Mouse (Mus musculus) erythroblast, adult 5-6 weeks (primary cell): Measurements from ENCODE around the gene Prc1. TPM values are rescaled to one million over a fixed set of nuclear protein-coding genes. Genes with fewer than 3 reads are reported as not detected.

ENCODE experiments used
- ATAC-seq: replicated peaks from 2 replicates; pipeline ENCODE4 v1.8.0; 2016; ENCODE audit warnings: moderate number of reproducible peaks, mild to moderate bottlenecking, moderate TSS enrichment, inconsistent platforms; ENCODE audit not compliant: poor library complexity, low FRiP score, severe bottlenecking
- total RNA-seq, 2 experiments: library from RNA; stranded (forward) in 1 of 2; stranded (reverse) in 1 of 2; fragments of 150-400 nt in 1 of 2; fragments of 200-764, 138-1000 nt in 1 of 2; gene quantifications; 2 replicates each; pipeline versions ENCODE4 v1.2.3 to v1.2.4; 2015 to 2017; ENCODE audit warnings: low replicate concordance in 2 of 2

The Prc1 gene
- total RNA-seq, 2 experiments from 2014 or later = 74.7 to 188 TPM

DNA sequence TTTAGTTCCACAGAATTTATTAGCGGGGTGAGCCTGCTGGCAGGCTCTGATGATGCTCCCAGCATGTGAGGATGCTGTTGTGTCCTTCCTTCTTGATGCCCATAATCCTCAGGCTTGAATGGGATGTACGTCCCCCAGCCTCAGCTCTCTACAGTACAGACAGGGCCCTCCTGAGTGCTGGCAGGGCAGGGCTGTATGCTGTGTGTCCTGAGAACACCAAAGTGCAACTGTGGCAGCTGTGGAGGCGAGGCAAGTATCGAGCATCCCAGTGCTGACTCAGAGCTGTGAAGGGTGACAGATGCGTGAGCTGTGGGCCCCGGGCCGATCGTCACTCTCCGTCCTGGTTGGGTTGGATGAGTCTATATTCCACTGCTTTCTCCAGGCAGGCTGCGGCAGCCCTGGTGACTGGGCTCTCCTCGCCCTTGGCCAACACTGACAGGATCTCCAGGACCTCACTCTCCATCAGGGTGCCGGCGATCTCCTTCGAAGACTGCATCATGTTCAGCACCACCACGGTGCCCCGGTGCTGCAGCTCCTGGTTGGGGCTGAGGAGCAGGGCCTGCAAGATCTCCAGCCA is 31.1 kb downstream of the Prc1 start:
- no peak for ATAC-seq

DNA sequence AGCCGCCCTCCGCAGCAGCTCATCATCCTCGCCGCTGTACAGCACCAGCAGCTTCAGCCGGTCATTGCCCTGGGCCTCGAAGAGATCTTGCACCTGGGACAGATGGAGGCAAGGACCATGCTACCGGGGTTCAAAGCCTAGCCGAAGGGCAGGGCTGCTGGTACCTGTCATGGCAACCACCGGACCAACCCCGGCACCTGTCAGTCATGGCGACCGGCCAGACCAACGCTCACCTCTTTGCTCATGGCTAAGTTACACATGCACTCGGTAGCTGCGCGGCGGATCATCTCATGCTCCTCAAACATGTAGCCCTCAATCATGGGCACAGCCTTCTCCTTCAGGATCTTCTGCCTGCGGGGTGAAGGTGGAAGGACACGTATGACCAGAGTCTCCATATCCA is 31.8 kb downstream of the Prc1 start:
- no peak for ATAC-seq

DNA sequence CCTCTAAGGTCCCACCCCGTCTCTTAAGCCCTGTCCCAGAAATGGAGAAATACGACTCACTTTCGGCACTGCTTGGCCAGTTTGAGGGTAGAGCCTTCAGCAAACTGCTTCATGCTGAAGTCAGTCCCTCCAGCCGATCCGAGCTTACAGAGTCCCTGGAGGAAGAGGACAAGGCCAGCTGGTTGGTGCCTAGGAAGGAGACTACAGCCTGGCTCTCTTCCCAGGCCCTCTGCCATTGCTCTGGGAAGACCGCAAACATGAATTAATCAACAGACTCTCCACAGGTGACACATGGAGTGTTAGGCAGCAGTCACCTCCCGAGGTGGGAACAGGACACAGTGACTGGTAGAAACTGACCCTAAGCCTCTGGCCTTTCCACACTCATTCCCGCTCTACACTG is 36.0 kb downstream of the Prc1 start:
- ATAC-seq = no peak

DNA sequence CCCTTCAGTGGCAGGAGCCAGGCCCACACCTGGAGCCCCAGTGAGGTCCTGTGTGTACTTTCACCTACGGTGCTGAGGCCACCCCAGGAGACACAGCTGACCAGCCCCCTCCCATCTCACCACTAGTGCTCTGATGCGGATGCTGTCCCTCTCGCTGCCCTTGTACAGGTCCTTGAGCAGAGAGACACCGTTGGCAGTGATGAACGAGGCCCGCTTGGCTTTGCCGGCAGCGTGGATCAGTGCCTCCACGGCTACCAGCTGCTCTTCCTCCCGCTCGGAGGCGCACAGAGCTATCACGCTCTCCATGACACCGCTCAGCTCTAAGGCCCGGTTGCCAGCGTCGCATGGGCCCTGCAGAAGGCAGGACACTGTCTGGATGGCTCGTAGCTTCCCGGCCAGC is 37.2 kb downstream of the Prc1 start:
- ATAC-seq = no peak

DNA sequence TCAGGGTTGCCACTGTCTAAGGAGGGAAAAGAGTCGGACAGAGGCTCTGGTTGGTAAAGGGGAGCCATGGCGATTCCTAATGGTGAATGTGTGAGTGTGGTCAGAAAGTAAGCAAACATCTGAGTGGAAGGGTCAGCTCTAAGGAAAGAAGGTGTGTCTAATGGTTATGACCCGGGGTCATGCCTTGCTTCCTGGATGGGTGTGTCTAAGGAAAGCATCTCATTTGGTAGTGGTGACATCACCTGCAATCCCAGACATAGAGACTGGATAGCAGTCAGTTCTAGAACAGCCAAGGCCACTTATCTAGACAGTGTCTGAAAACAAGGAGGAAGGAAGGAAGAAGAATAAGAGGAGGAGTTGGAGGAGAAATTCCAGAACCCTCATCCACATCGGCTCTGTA is 40.6 kb downstream of the Prc1 start:
- ATAC-seq = no peak

DNA sequence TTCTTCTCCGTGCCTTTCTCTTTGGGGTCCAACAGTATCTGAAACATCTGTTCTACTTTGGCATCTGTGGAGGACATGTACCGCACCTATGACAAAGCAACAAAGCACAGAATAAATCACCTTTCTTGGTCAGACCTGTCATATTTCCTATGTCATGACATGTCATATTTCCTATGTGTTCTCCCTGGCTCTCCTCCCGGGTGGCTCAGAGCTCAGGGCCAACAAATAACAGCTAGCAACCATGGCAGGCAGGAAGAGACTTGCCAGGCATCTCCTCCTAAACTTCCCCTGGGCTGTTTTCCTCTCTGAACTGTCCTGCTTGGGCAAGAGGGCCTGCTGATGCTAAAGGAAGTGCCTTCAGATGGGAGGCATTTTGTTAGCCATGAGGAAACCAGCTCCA is 42.7 kb downstream of the Prc1 start:
- ATAC-seq = no peak

DNA sequence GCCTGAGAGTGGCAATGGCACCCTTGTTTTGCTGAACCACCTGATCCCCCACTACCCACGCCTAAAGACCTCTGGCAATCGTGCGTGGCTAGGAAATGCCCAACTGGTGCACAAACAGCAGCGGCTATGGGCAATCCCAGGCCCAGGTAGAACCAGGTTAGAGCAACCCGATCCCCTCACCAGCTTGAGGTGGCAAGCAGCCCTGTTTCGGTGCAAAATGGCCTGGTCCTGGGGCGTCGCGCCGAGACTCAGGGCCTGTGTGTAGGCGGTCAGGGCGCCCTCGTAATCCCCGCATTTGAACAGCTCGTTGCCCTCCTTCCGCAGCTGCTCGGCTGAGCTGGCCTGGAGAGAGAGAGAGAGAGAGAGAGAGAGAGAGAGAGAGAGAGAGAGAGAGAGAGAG is 45.1 kb downstream of the Prc1 start:
- ATAC-seq = no peak

DNA sequence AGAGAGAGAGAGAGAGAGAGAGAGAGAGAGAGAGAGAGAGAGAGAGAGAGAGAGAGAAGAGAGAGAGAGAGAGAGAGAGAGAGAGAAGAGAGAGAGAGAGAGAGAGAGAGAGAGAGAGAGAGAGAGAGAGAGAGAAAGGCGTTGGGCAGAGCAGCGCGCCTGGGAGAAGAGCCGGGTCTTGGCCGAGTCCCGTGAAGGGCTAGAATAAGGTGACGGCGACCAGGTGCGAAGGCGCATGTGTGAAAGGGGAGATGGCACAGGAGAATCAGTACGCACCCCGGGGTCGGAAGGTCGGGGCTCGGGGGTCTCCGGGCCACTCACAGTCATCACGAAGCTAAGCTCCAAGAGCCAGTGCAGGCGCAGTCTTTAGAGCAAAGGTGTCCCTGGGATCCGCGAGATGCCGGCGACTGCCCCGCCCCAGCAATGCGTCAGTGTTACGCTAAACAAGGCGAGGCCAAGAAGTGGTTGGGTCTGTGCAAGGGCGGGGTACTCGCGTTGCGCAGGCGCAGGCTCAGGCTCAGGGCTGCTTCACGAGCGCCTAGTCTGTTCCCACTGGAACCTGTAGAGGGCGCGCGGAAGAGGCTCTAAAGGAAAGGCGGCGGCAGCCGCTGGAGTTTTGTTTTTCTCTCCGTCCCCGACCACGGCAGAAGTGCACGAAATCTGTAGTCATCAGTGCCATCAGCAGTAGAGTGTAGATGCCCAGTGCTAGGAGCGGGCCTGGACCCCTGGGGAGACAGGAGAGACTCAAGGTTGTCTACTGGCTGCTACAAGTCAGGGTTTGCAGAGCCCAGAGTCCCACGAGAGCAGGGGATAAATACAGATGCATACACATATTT is 45.8 kb downstream of the Prc1 start:
- peak; percentile 86 for ATAC-seq

DNA sequence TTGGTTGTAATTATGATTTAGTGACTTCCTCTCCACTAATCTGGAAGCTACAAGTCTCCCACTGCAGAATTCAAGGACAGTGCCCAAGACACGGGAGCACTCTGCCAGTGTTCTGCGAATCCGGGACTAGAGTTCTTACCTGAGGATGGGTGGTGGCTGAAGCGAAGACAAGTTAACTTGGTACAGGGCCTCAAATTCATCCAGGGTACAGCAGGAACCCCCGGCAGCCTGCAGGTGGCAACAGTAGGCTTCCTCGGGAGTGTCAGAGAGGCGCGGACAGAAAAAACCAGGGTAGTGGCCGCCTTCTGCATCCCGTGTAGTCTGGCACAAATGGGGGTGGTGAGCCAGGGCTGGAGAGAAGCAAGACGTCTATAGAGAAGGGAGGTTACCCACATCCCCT is 46.5 kb downstream of the Prc1 start, which contains the start of gene Unc45a:
Unc45a (minus strand) TSS at position 213 of the 400 bp plus-strand sequence.
- peak; percentile 73 for ATAC-seq

DNA sequence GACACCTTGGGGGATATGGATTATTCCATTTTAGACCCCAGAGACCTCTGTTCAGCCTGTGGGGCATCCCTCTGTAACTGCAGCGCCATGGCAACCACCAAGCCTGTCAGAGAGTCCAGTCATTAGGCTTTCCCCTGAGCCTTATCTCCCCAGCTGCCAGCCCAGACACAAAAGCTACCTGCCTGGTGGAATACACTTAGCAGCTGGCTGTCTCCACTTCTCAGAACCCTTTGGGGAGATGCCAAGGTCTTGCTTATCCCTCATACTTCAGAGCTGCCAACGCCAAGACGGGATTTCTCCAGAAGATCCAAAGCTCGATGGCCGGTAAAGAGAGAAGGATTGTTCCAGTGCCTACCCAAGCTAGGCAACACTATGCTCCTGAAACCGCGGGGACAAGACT is 47.5 kb downstream of the Prc1 start:
- ATAC-seq = no peak

DNA sequence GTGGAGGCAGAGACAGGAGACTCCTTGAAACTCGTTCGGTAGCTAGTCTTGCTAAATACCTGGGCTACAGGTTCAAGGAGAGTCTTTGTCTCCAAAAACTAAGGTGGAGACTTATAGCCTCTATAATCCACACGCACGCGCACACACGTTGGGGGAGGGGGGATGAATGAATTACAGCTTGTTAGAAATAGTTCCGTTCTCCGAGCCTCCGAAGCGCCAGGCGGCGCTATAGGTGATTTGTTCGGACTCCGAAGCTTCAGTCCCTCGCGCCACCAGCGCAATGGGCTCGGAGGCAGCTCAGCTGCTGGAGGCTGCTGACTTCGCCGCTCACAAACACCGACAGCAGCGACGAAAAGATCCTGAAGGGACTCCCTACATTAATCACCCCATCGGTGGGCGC is 48.6 kb downstream of the Prc1 start, which contains the start of gene Hddc3:
Hddc3 (plus strand) TSS at position 247 of the 400 bp plus-strand sequence.
- peak; percentile 56 for ATAC-seq

DNA sequence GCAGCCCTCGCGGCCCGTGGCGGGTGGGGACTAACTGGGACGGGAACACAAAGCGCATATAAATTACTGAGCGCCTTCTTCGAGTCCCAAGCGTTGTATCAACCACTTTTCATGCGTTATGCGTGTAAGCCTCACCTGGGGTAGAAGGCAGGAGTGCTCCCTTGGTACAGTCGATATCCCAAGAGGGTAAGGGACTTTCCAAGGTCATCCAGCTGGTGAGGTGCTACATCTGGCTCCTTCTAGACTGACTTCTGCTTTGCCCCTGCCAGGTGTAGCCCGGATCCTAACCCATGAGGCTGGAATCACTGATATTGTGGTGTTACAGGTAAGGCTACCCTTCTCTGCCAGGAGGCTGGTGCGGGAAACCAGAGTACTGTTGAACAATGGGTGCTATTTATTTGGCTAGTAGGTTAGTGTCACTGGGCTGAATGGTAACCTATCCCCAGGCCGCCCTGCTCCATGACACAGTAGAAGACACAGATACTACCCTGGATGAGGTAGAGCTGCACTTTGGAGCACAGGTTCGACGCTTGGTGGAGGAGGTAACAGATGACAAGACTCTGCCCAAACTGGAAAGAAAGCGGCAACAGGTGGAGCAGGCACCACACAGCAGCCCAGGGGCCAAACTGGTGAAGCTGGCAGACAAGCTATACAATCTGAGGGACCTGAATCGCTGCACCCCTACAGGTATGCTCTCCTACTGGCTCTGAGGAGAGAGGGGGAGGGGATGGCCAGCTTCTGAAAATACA is 49.2 kb downstream of the Prc1 start:
- ATAC-seq = no peak

DNA sequence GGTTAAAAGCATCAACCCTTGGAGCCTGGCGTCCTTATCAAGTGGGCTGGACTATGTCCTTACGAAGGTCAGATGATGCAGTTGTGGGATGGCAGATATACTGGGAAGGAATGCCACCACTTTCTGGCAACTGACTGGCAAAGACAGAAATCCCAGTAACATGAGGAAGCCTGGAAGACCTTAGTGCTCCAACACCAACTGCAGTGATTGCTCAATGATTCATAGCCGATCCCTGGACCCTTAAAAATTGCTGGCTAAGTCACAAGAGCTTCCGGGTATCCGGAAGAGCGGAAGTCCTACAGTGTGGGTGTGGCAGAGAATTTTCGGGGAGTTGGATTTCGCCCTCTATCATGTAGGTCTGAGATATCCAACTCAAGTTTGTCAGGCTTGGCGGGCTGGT is 51.9 kb downstream of the Prc1 start:
- ATAC-seq = no peak

DNA sequence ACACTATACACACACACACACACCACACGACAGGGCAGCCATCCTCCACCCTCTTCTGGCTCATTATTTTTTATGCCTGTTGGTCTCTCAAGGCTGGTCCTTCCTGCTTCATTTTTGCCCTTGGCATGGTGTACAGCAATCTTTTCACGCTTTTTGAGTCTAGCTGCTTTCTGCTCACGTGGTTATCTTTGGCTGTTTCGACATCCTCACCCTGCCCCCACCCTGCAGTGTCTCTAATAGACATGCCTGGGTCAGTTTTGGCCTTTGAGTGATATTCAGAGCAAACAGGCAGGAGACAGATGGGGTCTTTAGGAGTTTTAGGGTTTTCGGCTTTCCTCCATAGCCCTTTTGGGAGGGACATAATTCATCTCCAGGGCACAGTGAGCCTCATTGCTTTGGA is 52.6 kb downstream of the Prc1 start:
- ATAC-seq = no peak

DNA sequence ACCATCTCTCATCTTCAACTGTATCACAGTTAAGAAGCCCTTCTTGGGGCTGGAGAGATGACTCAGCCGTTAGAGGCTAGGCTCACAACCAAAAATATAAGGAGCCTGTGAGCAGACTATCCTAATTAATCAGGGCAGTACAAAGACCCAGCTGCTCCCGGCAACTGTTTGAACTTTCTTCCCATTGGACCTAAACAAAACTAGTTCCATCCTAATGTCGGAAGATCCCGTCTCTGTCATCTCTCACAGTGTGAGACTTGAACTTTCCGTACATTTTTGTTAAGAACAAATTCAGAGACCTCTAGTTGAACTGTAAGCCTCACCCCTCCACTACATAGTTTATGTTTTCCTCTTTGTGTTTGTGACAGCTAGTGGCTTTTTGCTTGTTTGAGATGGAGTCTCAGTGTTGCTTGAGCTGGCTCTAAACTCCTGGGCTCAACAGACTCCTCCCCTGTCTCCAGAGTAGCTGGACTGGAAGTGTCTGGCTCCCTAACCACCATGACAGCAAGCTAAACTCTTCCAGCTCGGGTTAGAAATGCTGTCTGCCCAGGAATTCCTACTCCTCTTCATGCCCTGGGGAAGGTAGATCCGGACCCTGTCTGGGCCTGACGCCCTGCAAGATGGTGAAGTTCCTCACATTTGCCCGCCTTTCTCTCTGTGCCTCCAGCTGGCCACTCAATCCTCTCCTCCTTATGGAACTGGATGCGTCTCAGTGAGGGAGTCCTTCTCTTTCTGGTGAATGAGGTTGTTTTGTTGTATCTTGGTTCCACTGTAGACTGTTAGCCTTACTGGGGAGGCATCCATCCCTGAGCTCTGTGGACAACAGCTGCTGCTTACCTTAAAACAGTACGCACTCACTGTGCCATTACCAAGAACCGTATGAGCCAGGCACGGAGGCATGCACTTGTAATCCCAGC is 53.7 kb downstream of the Prc1 start:
- ATAC-seq = no peak

DNA sequence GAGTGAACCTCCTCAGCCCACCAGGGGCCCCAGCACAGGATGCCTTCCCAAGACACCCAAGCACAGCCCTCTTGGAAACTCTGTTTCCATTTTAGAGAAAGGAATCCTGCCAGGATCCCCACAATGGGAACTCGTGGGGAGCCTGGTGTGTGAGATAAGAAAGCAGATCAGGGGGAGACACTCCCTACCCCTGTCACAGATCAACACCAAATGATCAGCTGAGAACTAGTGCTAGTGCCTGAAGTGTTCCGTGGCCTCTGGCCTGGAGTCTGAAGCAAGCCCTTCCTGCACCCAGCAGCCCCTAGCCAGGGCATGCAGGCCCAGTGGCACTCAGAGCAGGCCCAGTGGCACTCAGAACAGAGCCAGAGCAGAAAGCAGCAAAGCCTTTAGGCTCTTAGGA is 56.6 kb downstream of the Prc1 start:
- no peak for ATAC-seq

DNA sequence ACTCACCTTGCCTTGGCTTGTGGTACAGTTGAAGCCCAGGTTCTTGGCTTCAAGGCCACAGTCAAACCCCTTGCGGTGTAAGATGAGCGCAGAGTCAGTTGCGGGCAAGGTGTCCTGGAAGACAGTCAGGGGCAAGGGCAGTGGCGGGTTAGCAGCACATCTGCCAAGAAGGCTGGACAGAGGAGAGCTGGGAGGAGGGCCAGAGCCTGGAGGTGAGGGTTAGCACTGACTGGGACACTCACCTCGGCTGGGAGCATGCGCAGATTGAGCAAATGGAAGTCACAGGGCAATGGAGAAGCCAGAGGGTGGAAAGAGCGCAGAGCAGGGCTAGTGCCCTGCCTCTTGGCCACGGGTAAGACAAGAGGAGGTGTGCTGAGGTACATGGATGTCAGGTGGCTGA is 58.7 kb downstream of the Prc1 start:
- no peak for ATAC-seq

DNA sequence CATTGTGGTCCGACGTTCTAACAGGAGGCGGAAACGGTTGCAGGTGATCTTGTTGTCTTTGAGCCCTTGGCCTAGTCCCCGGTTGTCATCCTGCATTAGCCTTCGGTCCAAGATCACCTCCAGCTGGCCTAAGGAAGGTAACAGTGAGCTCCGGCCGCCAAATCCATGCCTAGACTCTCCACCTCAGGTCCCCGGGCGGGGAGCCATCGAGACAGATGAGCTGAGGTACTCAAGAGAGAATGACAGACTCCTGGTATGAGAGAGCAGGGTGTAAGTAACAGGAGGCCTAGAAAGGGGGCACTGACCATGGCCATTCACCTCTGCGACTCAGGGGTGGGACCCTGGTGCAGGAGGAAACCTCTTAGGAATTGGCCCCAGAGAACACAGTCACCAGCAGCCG is 62.1 kb downstream of the Prc1 start:
- ATAC-seq = no peak

DNA sequence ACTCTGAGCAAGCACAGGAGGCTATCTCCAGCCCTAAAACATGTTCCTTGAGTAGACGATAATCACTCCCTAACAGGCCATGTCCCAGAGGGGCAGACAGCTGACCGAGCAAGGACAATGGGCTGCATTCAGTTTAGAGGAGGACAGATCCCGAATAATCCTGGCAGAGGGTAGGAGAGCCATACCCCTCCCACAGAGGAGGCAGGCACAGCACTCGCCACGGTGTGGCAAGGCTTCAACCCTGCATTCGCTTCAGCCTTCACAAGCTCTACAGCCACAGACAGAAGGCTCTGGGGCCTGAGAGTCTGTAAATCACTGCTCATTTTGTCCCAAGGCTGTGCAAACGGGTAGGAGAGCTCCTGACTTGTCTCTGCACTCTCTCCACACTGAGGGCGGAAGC is 62.9 kb downstream of the Prc1 start:
- no peak for ATAC-seq

DNA sequence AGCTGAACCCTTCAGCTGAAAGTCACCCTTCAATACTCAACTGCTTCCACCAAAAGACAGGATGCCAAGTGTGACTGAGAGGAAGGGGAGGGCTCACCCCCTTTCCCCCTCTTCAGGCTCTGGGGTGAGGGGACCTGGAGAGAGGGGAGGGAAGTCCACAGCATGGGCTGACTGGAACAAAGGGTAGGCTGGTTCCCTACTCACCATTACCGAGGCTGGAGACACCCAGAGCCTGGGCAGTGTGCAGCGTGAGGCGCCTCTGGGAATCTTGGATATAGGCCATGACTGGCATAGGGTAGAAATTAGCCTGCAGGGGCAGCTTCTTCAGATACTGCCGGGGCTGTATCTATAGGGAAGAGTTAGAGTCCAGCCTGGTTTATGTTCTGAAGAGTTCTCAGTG is 63.8 kb downstream of the Prc1 start:
- no peak for ATAC-seq
